15 mouse cellular contexts compared by ENCODE assay signal in the genomic region with DNA sequence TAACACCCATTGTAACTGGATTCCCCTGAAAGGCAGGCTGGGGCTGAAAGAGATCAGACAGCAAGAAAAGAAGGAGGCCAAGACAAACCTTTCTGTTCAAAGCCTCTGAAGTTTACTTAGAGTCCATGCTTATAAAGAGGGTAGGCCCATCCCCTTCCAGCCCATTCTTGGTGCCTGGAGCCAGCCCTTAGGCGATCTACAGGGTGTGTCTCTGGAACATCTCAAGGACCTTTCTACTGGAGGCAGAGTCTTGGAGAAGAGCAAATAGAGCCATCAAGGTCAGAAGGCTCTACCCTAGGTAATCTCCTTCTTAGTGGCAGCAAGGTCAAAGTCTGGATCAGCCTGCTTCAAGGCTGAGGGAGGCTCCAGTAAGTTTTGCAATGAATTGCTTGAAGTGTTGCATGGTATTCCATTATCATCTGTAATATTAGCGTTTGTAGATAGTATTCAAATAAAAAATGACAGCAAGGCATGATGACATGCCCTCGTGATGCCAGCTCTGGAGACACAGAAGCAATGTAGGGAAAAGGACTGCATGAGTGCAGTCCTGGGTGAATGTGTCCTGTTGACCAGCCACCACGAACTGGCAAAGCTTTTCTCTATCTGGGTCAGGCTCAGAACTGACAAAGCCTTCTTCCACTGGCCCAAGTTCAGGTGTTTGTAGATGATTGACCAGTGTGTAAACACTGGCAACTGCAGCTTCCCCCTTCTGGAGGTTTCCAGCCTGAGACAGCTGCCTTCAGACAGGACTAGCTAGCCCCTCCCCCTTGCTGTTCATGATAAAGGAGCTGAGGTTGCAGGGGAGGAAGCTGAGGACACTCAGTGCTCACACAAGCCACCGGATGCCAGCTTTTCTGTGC. TPM values are rescaled to one million over a fixed set of nuclear protein-coding genes. Genes with fewer than 3 reads are reported as not detected.
A peak's percentile ranks its signal among the peaks of the same experiment; 100 is the strongest.
DNase-seq lines count a peak whose midpoint lies in the region; ATAC-seq lines count a peak whose summit lies in the region.
"Not testable (repeated sequence)": the region's sequence is repeated elsewhere in the genome, so short reads cannot be mapped to it uniquely, and the experiment has no call there.
"Had no signal": no experiment of that assay in that cellular context is flagged by ENCODE, and none has a peak within 500 bp of the region (broad histone marks: within the 10 kb centered on the region; RNA-seq: fewer than 3 reads in every experiment).

No protein-coding gene starts in this region.

- peak overlapping the region; percentile 39 for H3K27ac ChIP-seq in intestine, embryonic 14.5 days (ENCODE audit: low read depth)
- peak overlapping the region; percentile 71 for H3K27ac ChIP-seq in kidney, embryonic 15.5 days
- not testable (repeated sequence) for H3K27ac ChIP-seq in liver, embryonic 11.5 days (ENCODE audit: low read depth, low read length); lung, embryonic 16.5 days (ENCODE audit: low read length)

- DNase-seq in CD4-positive, CD25-positive, alpha-beta regulatory T cell, adult 2 months (ENCODE audit: low read depth, low spot score), result peak; percentile 39
- DNase-seq in c-Kit-positive CD71-negative TER-119-negative erythroid progenitor cells, embryonic 14.5 days (ENCODE audit: low read depth), result peak; percentile 12
- peak; percentile 68 for DNase-seq in intestine, embryonic 14.5 days (ENCODE audit: low spot score)
- not testable (repeated sequence) for DNase-seq in liver, embryonic 11.5 days (ENCODE audit: low spot score)
- DNase-seq in naive thymus-derived CD4-positive, alpha-beta T cell, adult 2 months (ENCODE audit: low read depth), result peak; percentile 57
- peak; percentile 15 for DNase-seq in thymus, postnatal 25 days

- H3K36me3 ChIP-seq in intestine, embryonic 14.5 days (ENCODE audit: control insufficient read depth, insufficient read depth, low read length); kidney, embryonic 15.5 days; liver, embryonic 11.5 days (ENCODE audit: control insufficient read depth, insufficient read depth, low read length); lung, embryonic 16.5 days (ENCODE audit: control insufficient read depth, insufficient read depth, low read length): not testable (repeated sequence)

- peak; percentile 94 for ATAC-seq in intestine, embryonic 14.5 days (replicated peaks; ENCODE audit: low FRiP score, low TSS enrichment, low read depth)
- peak; percentile 81 for ATAC-seq in kidney, embryonic 15.5 days (replicated peaks; ENCODE audit: low FRiP score)
- ATAC-seq in liver, embryonic 11.5 days (replicated peaks; ENCODE audit: low FRiP score), result peak; percentile 53
- peak; percentile 88 for ATAC-seq in lung, embryonic 16.5 days (ENCODE audit: low read depth)

- not testable (repeated sequence) for H3K9me3 ChIP-seq in intestine, embryonic 14.5 days (ENCODE audit: control insufficient read depth, low read length); kidney, embryonic 15.5 days (replicated peaks); liver, embryonic 11.5 days (ENCODE audit: control insufficient read depth, low read length); lung, embryonic 16.5 days (ENCODE audit: control insufficient read depth, low read length)

- not testable (repeated sequence) for H3K4me1 ChIP-seq in intestine, embryonic 14.5 days (replicated peaks; ENCODE audit: control insufficient read depth, insufficient read depth, low read length); kidney, embryonic 15.5 days; liver, embryonic 11.5 days (replicated peaks; ENCODE audit: control insufficient read depth, insufficient read depth, low read length); lung, embryonic 16.5 days (replicated peaks; ENCODE audit: control insufficient read depth, insufficient read depth, low read length)

- not testable (repeated sequence) for H3K9ac ChIP-seq in intestine, embryonic 14.5 days (ENCODE audit: low read length); kidney, embryonic 15.5 days; liver, embryonic 11.5 days (ENCODE audit: low read depth, low read length); lung, embryonic 16.5 days (ENCODE audit: low read length)

- WGBS in intestine, embryonic 14.5 days, result 49% methylated on average over 5 of the region's 5 CpGs
- 61% methylated on average over 5 of the region's 5 CpGs for WGBS in kidney, embryonic 15.5 days
- 50% methylated on average over 5 of the region's 5 CpGs for WGBS in liver, embryonic 11.5 days
- 34% methylated on average over 5 of the region's 5 CpGs for WGBS in lung, embryonic 16.5 days

- H3K4me3 ChIP-seq in intestine, embryonic 14.5 days (ENCODE audit: low read depth, low read length); kidney, embryonic 15.5 days (replicated peaks); liver, embryonic 11.5 days (ENCODE audit: low read depth, low read length); lung, embryonic 16.5 days (ENCODE audit: low read length): not testable (repeated sequence)

- not testable (repeated sequence) for H3K4me2 ChIP-seq in intestine, embryonic 14.5 days (ENCODE audit: low read length); kidney, embryonic 15.5 days; liver, embryonic 11.5 days; lung, embryonic 16.5 days (ENCODE audit: low read depth, low read length)

- H3K27me3 ChIP-seq in intestine, embryonic 14.5 days (replicated peaks; ENCODE audit: control insufficient read depth, insufficient read depth, low read length); kidney, embryonic 15.5 days; liver, embryonic 11.5 days (replicated peaks; ENCODE audit: control insufficient read depth, insufficient read depth, low read length); lung, embryonic 16.5 days (ENCODE audit: control insufficient read depth, insufficient read depth, low read depth, low read length): not testable (repeated sequence)

RNA-seq across cellular contexts. Expression of a gene that starts 4.8 kb away (rescaled TPM):
- polyA plus RNA-seq in intestine, embryonic 14.5 days (2014; fragmentation: Nextera tagmentation; extraction: Ambion mirVana), result 0.14 TPM in 1 of 2 replicates, not detected in the other
- polyA plus RNA-seq in kidney, embryonic 15.5 days (2015; fragmentation: Nextera tagmentation; extraction: Ambion mirVana), result not detected in 2 replicates
- 0.14 TPM in 1 of 2 replicates, not detected in the other for polyA plus RNA-seq in liver, embryonic 11.5 days (2014; fragmentation: Nextera tagmentation; extraction: Ambion mirVana)
- polyA plus RNA-seq in lung, embryonic 16.5 days (2015; fragmentation: Nextera tagmentation; extraction: Ambion mirVana), result 0.69 TPM in 1 of 2 replicates, not detected in the other
- polyA plus RNA-seq: C2C12; forebrain, embryonic 15.5 days; heart, adult 2 months; hindbrain, embryonic 16.5 days; limb, embryonic 15.5 days; midbrain, embryonic 14.5 days; urinary bladder, adult 2 months had no signal

RNA-seq across cellular contexts. Expression of a gene that starts 4.9 kb away (rescaled TPM):
- polyA plus RNA-seq in intestine, embryonic 14.5 days (2014; fragmentation: Nextera tagmentation; extraction: Ambion mirVana), result not detected in 2 replicates
- 0.08 TPM in 1 of 2 replicates, not detected in the other for polyA plus RNA-seq in kidney, embryonic 15.5 days (2015; fragmentation: Nextera tagmentation; extraction: Ambion mirVana)
- polyA plus RNA-seq in liver, embryonic 11.5 days (2014; fragmentation: Nextera tagmentation; extraction: Ambion mirVana), result not detected in 2 replicates
- polyA plus RNA-seq in lung, embryonic 16.5 days (2015; fragmentation: Nextera tagmentation; extraction: Ambion mirVana), result 0.08 TPM in 1 of 2 replicates, not detected in the other
- polyA plus RNA-seq: C2C12; forebrain, embryonic 15.5 days; heart, adult 2 months; hindbrain, embryonic 16.5 days; midbrain, embryonic 14.5 days had no signal

RNA-seq across cellular contexts. Expression of a gene that starts 27.1 kb away (rescaled TPM):
- 0.14 TPM in 1 of 2 replicates, not detected in the other for polyA plus RNA-seq in intestine, embryonic 14.5 days (2014; fragmentation: Nextera tagmentation; extraction: Ambion mirVana)
- 0.64 and 0.72 TPM in 2 replicates for polyA plus RNA-seq in kidney, embryonic 15.5 days (2015; fragmentation: Nextera tagmentation; extraction: Ambion mirVana)
- polyA plus RNA-seq in liver, embryonic 11.5 days (2014; fragmentation: Nextera tagmentation; extraction: Ambion mirVana), result not detected in 2 replicates
- not detected in 2 replicates for polyA plus RNA-seq in lung, embryonic 16.5 days (2015; fragmentation: Nextera tagmentation; extraction: Ambion mirVana)
- polyA plus RNA-seq: C2C12; forebrain, embryonic 15.5 days; heart, adult 2 months; hindbrain, embryonic 16.5 days; limb, embryonic 15.5 days; midbrain, embryonic 14.5 days; urinary bladder, adult 2 months had no signal

RNA-seq across cellular contexts. Expression of a gene that starts 43.7 kb away (rescaled TPM):
- not detected in 2 replicates for polyA plus RNA-seq in intestine, embryonic 14.5 days (2014; fragmentation: Nextera tagmentation; extraction: Ambion mirVana)
- polyA plus RNA-seq in kidney, embryonic 15.5 days (2015; fragmentation: Nextera tagmentation; extraction: Ambion mirVana), result 2.0 TPM in 2 replicates
- not detected in 2 replicates for polyA plus RNA-seq in liver, embryonic 11.5 days (2014; fragmentation: Nextera tagmentation; extraction: Ambion mirVana)
- polyA plus RNA-seq in lung, embryonic 16.5 days (2015; fragmentation: Nextera tagmentation; extraction: Ambion mirVana), result not detected in 2 replicates
- polyA plus RNA-seq: C2C12; forebrain, embryonic 15.5 days; heart, adult 2 months; hindbrain, embryonic 16.5 days; limb, embryonic 15.5 days; midbrain, embryonic 14.5 days; urinary bladder, adult 2 months had no signal
